Mouse (Mus musculus): Measurements from ENCODE around the gene Metap1.

Metap1 gene

GRCm38 (mm10) chr3:138510471-138510870, 21.2 kb upstream of the Metap1 start:
- in situ Hi-C loops (cut with MboI; ENCODE audit: unreplicated experiment in 2 of 2), result loop anchor here in 1 of 2 experiments (25.0 kb wide), 2 partner anchors 227 to 402 kb away; partner anchors contain the start of gene Tspan5

GRCm38 (mm10) chr3:138509581-138509980, 20.3 kb upstream of the Metap1 start:
- in situ Hi-C loops (cut with MboI; ENCODE audit: unreplicated experiment in 2 of 2), result loop anchor here in 1 of 2 experiments (25.0 kb wide), 2 partner anchors 228 to 403 kb away; partner anchors contain the start of gene Tspan5

GRCm38 (mm10) chr3:138506749-138507148, 17.4 kb upstream of the Metap1 start:
- in situ Hi-C loops (cut with MboI; ENCODE audit: unreplicated experiment in 2 of 2), result loop anchor here in 1 of 2 experiments (25.0 kb wide), 2 partner anchors 231 to 406 kb away; partner anchors contain the start of gene Tspan5

- in situ Hi-C loops (cut with MboI; ENCODE audit: unreplicated experiment in 2 of 2), result loop anchor here in 1 of 2 experiments (25.0 kb wide), 2 partner anchors 234 to 409 kb away; partner anchors contain the start of gene Tspan5
Measured at GRCm38 (mm10) chr3:138503754-138504153, 14.4 kb upstream of the Metap1 start.

- in situ Hi-C loops (cut with MboI; ENCODE audit: unreplicated experiment in 2 of 2), result loop anchor here in 1 of 2 experiments (25.0 kb wide), 2 partner anchors 237 to 412 kb away; partner anchors contain the start of gene Tspan5
Measured at GRCm38 (mm10) chr3:138499854-138500740, 10.8 kb upstream of the Metap1 start.

GRCm38 (mm10) chr3:138498731-138499130, 9.4 kb upstream of the Metap1 start:
- in situ Hi-C loops (cut with MboI; ENCODE audit: unreplicated experiment in 2 of 2), result no loop called here

- in situ Hi-C loops (cut with MboI; ENCODE audit: unreplicated experiment in 2 of 2), result no loop called here
Measured at GRCm38 (mm10) chr3:138495166-138496145, 6.1 kb upstream of the Metap1 start.

- in situ Hi-C loops (cut with MboI; ENCODE audit: unreplicated experiment in 2 of 2), result loop anchor here in 1 of 2 experiments (5.0 kb wide), 1 partner anchor 33 kb away; the partner anchor contains the start of gene Eif4e
Measured at GRCm38 (mm10) chr3:138494565-138494964, 5.2 kb upstream of the Metap1 start.

- in situ Hi-C loops (cut with MboI; ENCODE audit: unreplicated experiment in 2 of 2), result loop anchor here in 1 of 2 experiments (5.0 kb wide), 1 partner anchor 34 kb away; the partner anchor contains the start of gene Eif4e
Measured at GRCm38 (mm10) chr3:138493668-138494067, 4.4 kb upstream of the Metap1 start.

GRCm38 (mm10) chr3:138490034-138490337, 671 bp upstream of the Metap1 start:
- in situ Hi-C loops (cut with MboI; ENCODE audit: unreplicated experiment in 2 of 2), result loop anchor here in 1 of 2 experiments (5.0 kb wide), 1 partner anchor 37 kb away; the partner anchor contains the start of gene Eif4e

- in situ Hi-C loops (cut with MboI; ENCODE audit: unreplicated experiment in 2 of 2), result no loop called here
Measured at GRCm38 (mm10) chr3:138488584-138489326, 560 bp downstream of the Metap1 start.

- in situ Hi-C loops (cut with MboI; ENCODE audit: unreplicated experiment in 2 of 2), result no loop called here
Measured at GRCm38 (mm10) chr3:138483240-138483639, 6.1 kb downstream of the Metap1 start.

GRCm38 (mm10) chr3:138481526-138482284, 7.6 kb downstream of the Metap1 start:
- in situ Hi-C loops (cut with MboI; ENCODE audit: unreplicated experiment in 2 of 2), result no loop called here

GRCm38 (mm10) chr3:138479489-138479888, 9.8 kb downstream of the Metap1 start:
- in situ Hi-C loops (cut with MboI; ENCODE audit: unreplicated experiment in 2 of 2), result no loop called here

- in situ Hi-C loops (cut with MboI; ENCODE audit: unreplicated experiment in 2 of 2), result loop anchor here in 1 of 2 experiments (25.0 kb wide), 1 partner anchor 716 kb away; no protein-coding TSS in a partner anchor
Measured at GRCm38 (mm10) chr3:138471066-138471465, 18.2 kb downstream of the Metap1 start.

GRCm38 (mm10) chr3:138466656-138467055, 22.7 kb downstream of the Metap1 start:
- in situ Hi-C loops (cut with MboI; ENCODE audit: unreplicated experiment in 2 of 2), result loop anchor here in 1 of 2 experiments (25.0 kb wide), 1 partner anchor 721 kb away; no protein-coding TSS in a partner anchor

GRCm38 (mm10) chr3:138464573-138465147, 24.7 kb downstream of the Metap1 start:
- in situ Hi-C loops (cut with MboI; ENCODE audit: unreplicated experiment in 2 of 2), result loop anchor here in 1 of 2 experiments (25.0 kb wide), 1 partner anchor 723 kb away; no protein-coding TSS in a partner anchor

GRCm38 (mm10) chr3:138463807-138464206, 25.5 kb downstream of the Metap1 start:
- in situ Hi-C loops (cut with MboI; ENCODE audit: unreplicated experiment in 2 of 2), result loop anchor here in 1 of 2 experiments (25.0 kb wide), 1 partner anchor 723 kb away; no protein-coding TSS in a partner anchor

Data from v-Abl transformed pro-B cells (cell line).